Mouse (Mus musculus): ENCODE measurements around the gene Pcnx.

Pcnx gene

GRCm38 (mm10) chr12:81894311-81894710 is 34.5 kb downstream of the Pcnx start:
- DNase-seq (ENCODE audit: low read depth in 2 of 2, low spot score in 2 of 2) = no peak

GRCm38 (mm10) chr12:81895986-81896385 is 36.2 kb downstream of the Pcnx start:
- DNase-seq (ENCODE audit: low read depth in 2 of 2, low spot score in 2 of 2) = no peak

GRCm38 (mm10) chr12:81904456-81904855 is 44.6 kb downstream of the Pcnx start:
- DNase-seq (ENCODE audit: low read depth in 2 of 2, low spot score in 2 of 2) = no peak

GRCm38 (mm10) chr12:81905865-81906264 is 46.0 kb downstream of the Pcnx start:
- no peak for DNase-seq (ENCODE audit: low read depth in 2 of 2, low spot score in 2 of 2)

DNA sequence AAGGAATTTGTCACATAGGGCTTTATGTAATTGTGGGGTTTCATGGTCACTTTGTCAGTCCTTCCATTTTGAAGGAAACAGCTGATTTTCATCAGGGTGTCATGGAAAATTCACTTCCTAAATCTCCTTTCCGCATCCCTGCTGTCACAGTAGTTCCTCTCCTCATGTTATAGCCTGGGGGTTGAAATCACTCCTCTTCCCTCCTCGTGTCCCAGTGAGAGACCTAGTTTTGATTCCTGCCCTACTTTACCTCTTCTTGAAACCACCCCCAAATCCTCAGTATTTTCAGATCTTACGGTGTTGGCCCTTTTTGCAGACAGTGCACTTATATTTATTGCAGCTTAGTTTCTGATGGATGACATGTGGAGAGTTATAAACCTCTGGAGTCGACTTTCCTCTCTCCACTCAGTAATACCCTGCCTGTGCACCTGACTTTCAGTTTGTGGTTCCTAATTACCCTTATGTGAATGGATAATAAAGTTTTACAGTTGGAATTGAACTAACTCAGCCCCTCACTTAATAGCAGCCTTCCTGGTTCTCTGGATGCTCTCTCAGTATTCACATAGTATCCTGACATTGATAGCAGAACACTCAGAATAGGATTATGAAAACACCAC is 48.0 kb downstream of the Pcnx start:
- no peak for DNase-seq (ENCODE audit: low read depth in 2 of 2, low spot score in 2 of 2)

DNA sequence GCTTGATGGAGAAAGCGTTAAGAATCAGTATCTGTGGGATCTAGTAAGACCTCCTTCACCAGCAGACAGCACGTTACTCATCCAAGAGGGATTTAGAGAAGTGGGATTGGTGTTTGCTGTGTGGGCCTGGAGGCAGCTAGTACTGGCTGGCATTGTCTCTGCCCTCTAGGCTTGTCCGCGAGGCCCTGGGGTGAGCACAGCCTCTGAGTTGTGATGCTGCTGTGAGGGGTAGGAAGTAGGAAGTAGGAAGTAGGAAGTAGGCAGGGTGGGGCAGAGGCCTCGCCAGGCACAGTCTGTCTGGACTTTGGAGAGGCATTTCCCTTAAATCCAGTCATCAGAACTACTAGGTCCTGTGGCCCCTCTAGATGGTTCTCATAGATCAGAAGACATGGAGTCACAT is 50.6 kb downstream of the Pcnx start:
- no peak for DNase-seq (ENCODE audit: low read depth in 2 of 2, low spot score in 2 of 2)

DNA sequence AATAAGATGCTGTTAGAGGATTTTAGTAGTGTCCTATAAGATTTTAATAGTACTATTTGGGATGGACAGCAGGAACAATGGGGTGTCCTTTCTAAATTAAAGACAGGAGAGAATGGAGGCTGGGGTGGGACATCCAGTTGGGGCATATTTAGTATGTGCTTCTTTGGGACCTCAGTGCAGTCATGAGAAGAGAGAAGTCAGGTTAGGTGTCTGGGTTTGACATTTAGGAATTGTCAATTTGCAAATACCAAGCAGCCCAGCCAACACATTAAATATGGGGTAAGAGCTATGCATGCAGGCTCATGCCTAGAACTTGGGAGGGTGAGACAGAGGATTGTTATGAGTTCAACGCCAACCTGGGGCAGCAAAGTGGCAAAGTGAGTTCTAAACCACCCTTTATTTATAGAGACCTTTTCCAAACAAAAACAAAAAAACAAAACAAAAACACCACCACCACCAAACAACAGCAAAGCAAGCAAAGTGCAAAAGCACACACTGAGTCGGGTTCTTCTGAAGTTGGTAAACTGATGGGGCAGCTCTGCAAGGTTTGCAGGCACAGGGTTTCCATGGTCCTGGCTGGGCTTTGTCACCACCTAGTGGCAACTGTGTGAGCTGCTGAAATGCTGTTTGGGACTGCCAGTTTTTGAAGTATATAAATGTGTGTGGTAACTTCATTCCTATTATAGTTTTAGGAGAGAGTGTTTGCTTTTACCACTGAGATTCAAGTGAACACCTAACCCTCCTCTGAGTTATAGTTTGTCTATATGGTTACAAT is 55.5 kb downstream of the Pcnx start:
- peak; percentile 51 to 72 for DNase-seq (ENCODE audit: low read depth in 2 of 2, low spot score in 2 of 2)

GRCm38 (mm10) chr12:81918346-81918745 is 58.5 kb downstream of the Pcnx start:
- DNase-seq (ENCODE audit: low read depth in 2 of 2, low spot score in 2 of 2) = no peak

- no peak for DNase-seq (ENCODE audit: low read depth in 2 of 2, low spot score in 2 of 2)
Measured at GRCm38 (mm10) chr12:81918886-81919285, 59.1 kb downstream of the Pcnx start.

DNA sequence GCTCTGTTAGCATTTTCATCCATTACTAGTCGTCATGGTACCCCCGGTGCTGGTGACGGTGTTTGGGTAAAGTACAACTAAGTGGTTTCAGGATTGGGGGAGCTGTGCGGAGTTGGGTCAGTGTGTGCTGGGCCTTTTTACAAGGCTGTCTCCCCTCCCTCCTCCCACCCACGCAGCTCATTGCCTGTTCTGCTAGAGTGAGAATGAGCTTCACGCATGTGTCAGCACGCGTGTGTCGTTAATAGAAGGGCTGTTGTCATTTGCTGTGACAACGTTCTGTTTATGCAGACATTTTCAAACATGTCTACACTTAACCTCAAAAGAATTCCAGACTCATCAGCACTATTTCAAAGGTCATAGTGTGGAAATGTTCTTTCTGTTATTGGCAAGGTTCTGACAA is 60.2 kb downstream of the Pcnx start:
- DNase-seq (ENCODE audit: low read depth in 2 of 2, low spot score in 2 of 2) = no peak

- no peak for DNase-seq (ENCODE audit: low read depth in 2 of 2, low spot score in 2 of 2)
Measured at GRCm38 (mm10) chr12:81920614-81921013, 60.8 kb downstream of the Pcnx start.

DNA sequence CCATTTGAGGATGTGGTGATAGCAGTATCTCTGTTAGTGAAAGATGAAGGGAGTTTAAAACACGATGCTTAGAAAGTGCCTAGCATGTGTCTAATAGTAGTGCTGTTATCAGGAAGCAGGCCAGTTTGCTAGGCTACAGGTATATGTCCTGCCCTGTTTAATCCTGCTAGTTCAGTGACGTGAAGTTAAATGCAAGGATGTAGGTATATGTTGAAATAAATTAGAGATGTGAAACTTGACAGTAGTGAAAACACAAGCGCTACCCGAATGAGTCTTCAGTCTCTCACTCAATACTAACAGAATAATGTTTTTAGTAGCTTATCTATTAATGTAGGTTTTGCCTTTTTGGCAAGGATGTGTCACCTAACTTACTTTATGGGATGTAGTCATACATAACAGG is 62.0 kb downstream of the Pcnx start:
- DNase-seq (ENCODE audit: low read depth in 2 of 2, low spot score in 2 of 2) = no peak

DNA sequence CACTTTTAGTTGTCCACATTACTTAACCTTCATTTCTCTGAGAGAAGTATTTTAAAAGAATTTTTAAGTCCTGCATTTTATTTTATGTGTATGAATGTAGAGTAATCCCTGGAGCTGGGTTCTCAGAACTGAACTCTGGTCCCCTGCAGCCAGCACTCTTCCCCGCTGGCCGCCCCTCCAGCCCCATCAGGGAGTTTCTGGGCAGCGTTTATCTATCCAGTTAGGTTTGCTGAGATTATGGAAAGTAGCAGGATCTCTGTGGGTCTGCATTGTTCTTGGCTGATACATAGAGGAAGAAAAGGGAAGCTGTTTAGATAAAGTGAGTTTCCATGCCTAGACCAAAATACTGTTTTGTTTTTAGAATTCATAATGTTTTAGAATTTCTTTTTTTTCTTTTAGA is 63.0 kb downstream of the Pcnx start:
- no peak for DNase-seq (ENCODE audit: low read depth in 2 of 2, low spot score in 2 of 2)

- no peak for DNase-seq (ENCODE audit: low read depth in 2 of 2, low spot score in 2 of 2)
Measured at GRCm38 (mm10) chr12:81927163-81927562, 67.3 kb downstream of the Pcnx start.

DNA sequence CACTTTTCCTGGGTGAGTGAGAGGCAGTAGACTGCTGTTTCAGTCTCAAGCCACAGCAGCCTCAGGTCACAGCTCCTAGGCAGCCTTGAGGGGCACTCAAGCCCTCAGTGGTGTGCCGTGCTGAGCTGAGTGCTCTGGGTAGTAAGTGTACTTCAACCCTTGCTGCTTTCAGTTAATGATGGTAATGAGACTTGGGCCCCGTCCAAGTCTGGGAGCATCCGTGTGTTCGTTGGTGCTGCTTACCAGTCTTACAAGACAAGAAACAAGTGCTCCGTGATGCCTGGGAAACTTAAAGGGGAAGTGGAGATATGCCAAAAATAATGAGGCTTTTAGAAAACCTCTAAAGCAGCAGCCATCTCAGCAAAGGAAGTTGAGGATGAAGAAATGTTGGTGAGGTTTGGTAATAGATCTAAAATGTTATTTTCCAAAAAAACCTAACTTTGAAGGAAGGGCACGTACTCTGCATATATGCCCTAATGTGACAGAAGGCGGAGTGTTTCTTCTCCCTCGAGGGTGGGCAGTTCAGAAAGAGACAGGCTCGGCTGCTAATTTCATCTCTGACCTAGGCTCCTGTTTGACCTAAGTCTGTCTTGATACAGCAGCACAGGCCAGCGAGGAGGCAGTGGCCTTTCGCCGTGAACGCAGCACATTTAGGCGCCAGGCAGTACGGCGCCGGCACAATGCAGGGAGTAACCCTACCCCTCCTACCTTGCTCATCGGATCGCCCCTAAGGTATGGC is 68.0 kb downstream of the Pcnx start:
- DNase-seq (ENCODE audit: low read depth in 2 of 2, low spot score in 2 of 2) = no peak

- no peak for DNase-seq (ENCODE audit: low read depth in 2 of 2, low spot score in 2 of 2)
Measured at GRCm38 (mm10) chr12:81928382-81928770, 68.6 kb downstream of the Pcnx start.

GRCm38 (mm10) chr12:81932015-81932414 is 72.2 kb downstream of the Pcnx start:
- DNase-seq (ENCODE audit: low read depth in 2 of 2, low spot score in 2 of 2) = no peak

- DNase-seq (ENCODE audit: low read depth in 2 of 2, low spot score in 2 of 2) = no peak
Measured at GRCm38 (mm10) chr12:81933430-81933829, 73.6 kb downstream of the Pcnx start.

GRCm38 (mm10) chr12:81934510-81934909 is 74.7 kb downstream of the Pcnx start:
- no peak for DNase-seq (ENCODE audit: low read depth in 2 of 2, low spot score in 2 of 2)

- DNase-seq (ENCODE audit: low read depth in 2 of 2, low spot score in 2 of 2) = no peak
Measured at GRCm38 (mm10) chr12:81936066-81936465, 76.2 kb downstream of the Pcnx start.

- no peak for DNase-seq (ENCODE audit: low read depth in 2 of 2, low spot score in 2 of 2)
Measured at GRCm38 (mm10) chr12:81941191-81941590, 81.4 kb downstream of the Pcnx start.
